Mouse (Mus musculus) T-helper 2 cell (primary cell): ENCODE measurements at regions not wholly inside any gene's neighbourhood (a gene's known extent, or its start where the extent isn't known, plus 50 kb on each side); places are given as distances from the start of the nearest gene placed in this dataset.

Experiments used
- in situ Hi-C: fragments of 300-600 bp; cut with MboI, MseI; formaldehyde crosslinking; loops from one replicate; pipeline ENCODE4 v1.15.1; 2025; ENCODE audit warnings: high pct_unique_total_duplicates

DNA sequence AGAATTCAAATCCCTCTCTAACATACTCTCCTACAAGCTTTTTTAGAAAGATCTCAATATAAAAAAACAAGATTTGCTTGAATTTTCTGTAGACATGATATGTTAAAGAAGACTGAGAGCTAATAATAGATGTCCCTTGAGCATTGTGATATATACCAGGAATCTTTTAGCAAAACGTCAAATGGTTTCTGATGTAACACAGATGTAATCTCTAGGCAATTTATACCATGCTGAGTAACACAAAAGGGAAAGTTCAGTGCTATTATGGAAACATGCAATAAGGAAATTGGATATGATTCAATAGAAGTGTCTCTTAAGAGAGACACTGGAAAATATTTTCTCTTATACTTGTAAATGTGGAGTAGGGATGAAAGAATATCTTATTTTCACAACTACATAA is 434.8 kb upstream of the Fsip2 start:
- in situ Hi-C loops = no loop called here

DNA sequence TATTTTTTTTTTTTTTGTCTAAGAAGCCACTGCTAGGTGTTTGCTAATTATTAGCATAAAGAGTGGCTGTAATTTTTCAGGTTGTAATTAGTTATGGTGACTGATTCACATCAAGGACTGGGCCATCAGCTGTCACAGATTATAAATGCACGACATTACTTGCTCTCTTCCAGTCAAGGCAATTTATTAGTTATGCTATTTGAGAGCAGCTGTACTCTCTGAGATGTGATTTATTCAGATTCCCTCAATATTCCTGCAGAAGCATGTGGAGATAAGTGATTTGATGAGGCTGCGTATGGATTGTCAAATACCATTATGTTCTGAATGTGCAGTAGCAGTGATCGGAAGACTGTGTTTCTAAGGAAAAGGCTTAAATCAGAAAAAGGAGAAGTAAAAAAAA is 428.3 kb upstream of the Fsip2 start:
- in situ Hi-C loops = no loop called here

DNA sequence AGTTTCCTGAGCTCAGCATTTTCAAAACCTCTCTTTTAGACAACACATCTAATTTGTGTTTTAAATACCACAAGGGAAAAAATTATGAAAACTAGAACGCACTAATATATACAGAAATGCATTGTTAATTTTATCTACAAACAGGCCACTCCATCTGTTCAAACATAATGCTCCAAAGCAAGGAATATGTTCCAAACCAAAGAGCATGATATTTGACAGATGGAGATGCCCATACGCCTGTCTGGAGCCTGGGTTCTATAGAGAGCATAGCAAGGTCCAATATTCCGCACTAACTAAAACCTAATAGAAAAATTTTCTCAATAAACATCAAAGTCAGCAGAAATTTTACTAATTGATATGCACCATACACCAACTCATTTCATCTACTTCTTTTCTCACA is 423.5 kb upstream of the Fsip2 start:
- in situ Hi-C loops = no loop called here

DNA sequence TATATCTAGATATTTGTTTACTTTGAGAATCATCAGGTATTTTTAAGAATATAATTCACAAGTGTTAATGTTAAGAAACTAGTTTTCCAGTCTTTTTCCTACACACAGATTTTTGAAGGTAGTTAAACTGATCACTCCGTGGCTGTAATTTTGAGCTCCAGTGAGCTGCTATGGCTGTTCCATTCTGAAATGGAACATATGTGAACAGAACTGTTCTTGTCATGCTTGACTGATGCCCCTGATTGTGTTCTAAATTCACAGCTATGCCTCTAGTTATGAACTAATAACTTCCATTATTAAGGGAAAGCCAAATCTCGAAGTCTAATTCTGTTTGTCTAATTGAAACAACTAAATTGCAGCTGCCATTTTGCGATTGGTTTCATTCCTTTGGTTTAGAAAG is 404.5 kb upstream of the Fsip2 start:
- in situ Hi-C loops = loop anchor here (10.0 kb wide), 1 partner anchor 606 kb away; no protein-coding TSS in a partner anchor

DNA sequence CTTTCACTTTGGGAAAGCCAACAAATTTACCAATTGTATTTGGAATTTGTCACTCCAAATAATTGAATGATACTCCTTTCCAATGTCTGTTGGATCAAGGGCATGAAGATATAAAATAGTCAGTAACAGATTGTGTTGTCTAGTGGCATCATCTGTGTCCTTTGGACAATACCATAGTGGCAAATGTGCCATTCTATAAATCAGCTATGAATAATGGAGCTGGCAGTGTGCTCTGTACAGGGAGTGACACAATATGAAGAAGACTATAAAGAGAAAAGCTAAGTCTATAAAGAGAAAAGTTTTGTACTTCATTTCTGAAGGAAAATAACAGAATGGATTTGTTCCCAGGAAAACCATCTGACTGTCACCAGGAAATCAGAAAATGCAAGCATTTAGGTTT is 402.8 kb upstream of the Fsip2 start:
- in situ Hi-C loops = no loop called here

DNA sequence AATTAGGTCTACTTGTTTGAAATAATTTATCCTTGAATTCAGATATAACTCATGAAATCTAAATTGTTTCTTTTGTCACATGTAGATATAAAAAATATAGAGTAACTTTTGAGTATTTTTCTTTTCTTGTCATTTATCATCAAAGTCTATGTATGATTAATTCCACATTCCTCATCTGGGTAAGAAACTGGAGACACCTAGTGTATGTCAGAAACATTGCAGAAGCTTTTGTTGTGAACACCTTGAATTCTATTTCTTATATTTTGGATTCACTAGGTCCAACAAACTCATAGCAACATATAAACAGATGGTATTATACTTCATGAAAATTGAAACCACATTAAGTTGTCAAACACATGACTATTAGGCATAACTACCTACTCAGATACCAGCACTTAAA is 373.1 kb upstream of the Fsip2 start:
- in situ Hi-C loops = no loop called here

DNA sequence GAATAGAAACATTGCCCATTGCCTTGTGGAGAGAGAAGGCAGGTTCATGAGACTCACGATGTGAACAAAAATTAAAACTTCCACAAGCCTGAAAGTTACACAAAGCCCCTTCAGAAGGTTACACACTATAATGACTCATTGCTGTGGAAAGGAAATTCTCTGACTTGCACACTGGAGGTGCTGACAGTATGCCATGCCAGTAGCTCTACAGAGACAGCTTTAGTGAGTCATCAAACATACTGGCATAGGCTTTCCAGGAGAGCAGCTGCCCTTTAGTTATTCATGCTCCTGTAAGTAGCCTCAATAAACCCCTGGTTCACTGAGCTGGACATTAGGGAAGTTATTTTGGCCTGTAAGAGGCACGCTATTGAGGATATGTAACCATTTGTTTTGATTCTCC is 371.3 kb upstream of the Fsip2 start:
- in situ Hi-C loops = no loop called here

DNA sequence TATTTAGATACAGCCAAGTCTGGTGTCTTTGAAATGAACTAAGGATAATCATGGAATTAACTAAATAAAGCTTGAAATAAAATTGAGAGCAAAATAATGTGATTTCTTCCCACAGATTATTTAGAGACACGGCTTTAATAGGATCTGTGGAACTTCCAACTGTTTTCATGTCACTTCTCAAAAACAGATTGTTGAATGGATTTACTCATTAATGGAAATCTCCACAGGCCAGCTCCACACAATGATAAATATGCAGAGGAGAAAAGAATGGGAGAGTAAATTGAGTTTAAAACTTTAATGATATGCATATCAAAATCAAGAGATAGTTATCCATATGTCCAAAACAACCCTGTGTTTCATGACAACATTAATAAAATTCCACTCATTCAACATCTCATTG is 369.6 kb upstream of the Fsip2 start:
- in situ Hi-C loops = no loop called here

DNA sequence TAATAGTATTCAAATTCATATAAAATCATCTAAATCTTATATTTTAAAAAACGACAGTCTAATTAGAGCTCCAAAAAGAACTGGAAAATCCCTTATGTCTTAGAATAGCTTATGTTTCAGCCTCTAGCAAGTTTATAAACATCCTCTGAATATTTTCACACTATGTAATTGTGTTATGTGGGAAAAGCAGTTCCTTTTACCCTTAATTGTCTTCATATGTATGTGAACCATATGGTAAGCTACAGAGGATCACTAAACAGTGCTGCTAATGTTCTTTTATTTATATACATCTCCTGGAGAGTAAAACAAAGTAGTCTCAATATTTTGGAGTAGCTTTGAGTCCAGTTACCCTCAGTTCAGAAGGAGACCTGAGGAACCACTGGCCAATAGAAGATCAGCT is 363.8 kb upstream of the Fsip2 start:
- in situ Hi-C loops = loop anchor here (10.0 kb wide), 1 partner anchor 1705 kb away; no protein-coding TSS in a partner anchor

DNA sequence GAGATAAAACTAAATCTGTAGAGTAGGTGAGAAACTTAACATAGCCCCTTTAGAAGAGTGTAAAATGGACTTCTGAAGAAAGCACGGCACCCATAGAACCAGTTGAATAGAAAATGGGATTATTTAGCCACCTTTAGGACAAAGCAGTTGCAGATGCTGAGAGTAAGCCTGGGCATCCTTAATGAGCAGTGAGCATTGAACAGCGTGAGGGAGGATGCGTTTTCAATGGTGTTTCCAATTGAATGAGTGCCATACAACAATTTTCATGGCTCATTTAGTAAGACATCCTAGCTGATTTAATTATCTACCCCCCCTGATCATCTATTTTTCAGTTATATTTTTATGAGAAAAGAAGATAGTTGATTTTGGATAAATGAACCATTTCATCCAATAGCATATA is 327.2 kb upstream of the Fsip2 start:
- in situ Hi-C loops = no loop called here

DNA sequence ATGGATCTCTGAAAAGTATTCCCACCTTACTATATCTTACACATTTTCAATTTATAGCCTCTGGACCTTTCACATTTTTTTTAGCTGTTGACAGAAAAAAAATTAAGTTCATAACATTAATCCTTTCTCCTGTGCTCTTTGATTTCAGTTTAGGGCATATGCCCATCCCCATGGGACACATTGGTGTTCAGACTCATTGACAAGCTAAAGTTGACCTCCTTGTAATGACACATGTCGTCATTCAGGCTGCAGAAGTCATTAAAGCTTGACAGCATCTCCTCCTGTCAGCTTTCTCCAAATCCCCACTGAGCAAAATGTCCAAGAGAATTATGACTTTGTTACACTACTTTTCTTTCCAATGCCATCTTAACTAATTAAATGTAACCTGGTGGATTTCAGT is 322.9 kb upstream of the Fsip2 start:
- in situ Hi-C loops = no loop called here

DNA sequence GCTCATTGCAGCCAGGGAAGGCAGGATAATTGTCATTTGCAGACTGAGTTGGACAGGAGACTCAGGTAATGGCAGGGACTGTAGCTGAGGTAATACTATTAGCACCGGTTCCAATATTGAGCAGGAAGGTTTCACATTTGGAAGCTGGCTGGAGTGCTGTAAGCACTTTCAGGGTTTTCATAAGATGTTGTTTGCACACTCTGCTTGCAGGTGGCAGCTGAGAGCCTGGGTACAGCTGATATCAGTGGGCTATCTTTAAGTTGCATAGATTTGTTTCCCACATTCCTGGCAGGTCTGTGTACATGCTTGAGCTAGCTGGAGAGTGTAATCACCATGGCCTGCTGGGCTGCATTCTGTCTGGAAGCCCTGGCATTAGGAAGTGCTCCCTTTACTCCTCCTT is 299.0 kb upstream of the Fsip2 start:
- in situ Hi-C loops = no loop called here
